Comparison of ENCODE assay signal across 36 mouse cellular contexts in the genomic region with DNA sequence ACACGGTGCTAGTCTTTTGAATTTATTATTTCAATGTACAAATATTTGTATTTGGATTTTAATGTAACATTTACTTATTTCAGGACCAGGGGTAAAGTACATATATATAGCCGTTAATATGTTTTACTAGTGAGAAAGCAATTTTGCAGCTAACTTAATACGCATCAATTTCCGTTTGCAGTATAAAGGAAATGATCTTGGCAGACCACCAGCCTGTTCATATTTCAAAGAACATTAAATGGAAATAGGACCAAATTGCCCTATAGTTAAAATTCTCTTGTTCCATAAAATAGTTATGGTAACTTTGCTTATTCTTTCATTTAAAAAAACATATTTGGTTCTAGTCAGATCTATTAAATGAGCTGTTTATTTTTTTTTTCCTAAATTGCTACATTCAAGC. TPM values are rescaled to one million over a fixed set of nuclear protein-coding genes. Genes with fewer than 3 reads are reported as not detected.
"Had no signal": no experiment of that assay in that cellular context is flagged by ENCODE, and none has a peak within 500 bp of the region (broad histone marks: within the 10 kb centered on the region; RNA-seq: fewer than 3 reads in every experiment).

No protein-coding gene starts in this region.

- H3K27ac ChIP-seq: heart, adult 2 months; heart, embryonic 10.5 days; heart, embryonic 13.5 days; heart, embryonic 15.5 days; hindbrain, embryonic 12.5 days; hindbrain, embryonic 13.5 days; hindbrain, embryonic 14.5 days; hindbrain, embryonic 15.5 days; hindbrain, postnatal 0 days; intestine, embryonic 15.5 days; kidney, embryonic 15.5 days; layer of hippocampus, adult 2 months had no signal

- ATAC-seq: hindbrain, embryonic 16.5 days; hindbrain, postnatal 0 days; inflammation-experienced regulatory T-cells, adult 6 months; intestine, embryonic 15.5 days; intestine, embryonic 16.5 days; intestine, postnatal 0 days had no signal

- H3K4me1 ChIP-seq: heart, embryonic 10.5 days; heart, embryonic 15.5 days; intestine, embryonic 15.5 days; kidney, embryonic 15.5 days had no signal

- H3K4me2 ChIP-seq: heart, embryonic 11.5 days; heart, embryonic 12.5 days; heart, embryonic 13.5 days; heart, embryonic 15.5 days; hindbrain, embryonic 12.5 days; hindbrain, embryonic 13.5 days; hindbrain, embryonic 14.5 days; hindbrain, embryonic 15.5 days; intestine, embryonic 15.5 days; kidney, embryonic 15.5 days had no signal

- H3K36me3 ChIP-seq: heart, embryonic 10.5 days; heart, embryonic 12.5 days; heart, embryonic 13.5 days; heart, embryonic 15.5 days; hindbrain, embryonic 10.5 days; hindbrain, embryonic 12.5 days; hindbrain, embryonic 13.5 days; hindbrain, embryonic 15.5 days; intestine, embryonic 15.5 days; kidney, embryonic 15.5 days had no signal

- H3K4me3 ChIP-seq: heart, adult 2 months; heart, embryonic 10.5 days; heart, embryonic 12.5 days; heart, embryonic 13.5 days; heart, embryonic 15.5 days; hindbrain, embryonic 10.5 days; hindbrain, embryonic 12.5 days; hindbrain, embryonic 13.5 days; hindbrain, embryonic 15.5 days; intestine, embryonic 15.5 days; kidney, embryonic 15.5 days; layer of hippocampus, adult 2 months had no signal

- DNase-seq: heart, adult 2 months; heart, postnatal 10 days; heart, postnatal 14 days; heart, postnatal 36 days; heart, postnatal 4 days; kidney, adult 11 months; kidney, adult 18-20 months; kidney, adult 8-10 months; kidney, adult 9 months; kidney, postnatal 10 days; kidney, postnatal 14 days; kidney, postnatal 25 days; kidney, postnatal 36 days; kidney, postnatal 4 days; layer of hippocampus, adult 9-11 months; layer of hippocampus, postnatal 36 days had no signal

- H3K9ac ChIP-seq: heart, embryonic 12.5 days; heart, embryonic 13.5 days; heart, embryonic 15.5 days; hindbrain, embryonic 12.5 days; hindbrain, embryonic 13.5 days; hindbrain, embryonic 14.5 days; hindbrain, embryonic 15.5 days; intestine, embryonic 15.5 days; kidney, embryonic 15.5 days had no signal

- H3K27me3 ChIP-seq: heart, embryonic 12.5 days; heart, embryonic 13.5 days; heart, embryonic 15.5 days; hindbrain, embryonic 12.5 days; hindbrain, embryonic 13.5 days; hindbrain, embryonic 15.5 days; intestine, embryonic 15.5 days; kidney, embryonic 15.5 days had no signal

- H3K9me3 ChIP-seq: heart, embryonic 10.5 days; heart, embryonic 12.5 days; heart, embryonic 13.5 days; heart, embryonic 15.5 days; hindbrain, embryonic 10.5 days; hindbrain, embryonic 12.5 days; hindbrain, embryonic 13.5 days; hindbrain, embryonic 15.5 days; intestine, embryonic 15.5 days; kidney, embryonic 15.5 days had no signal

RNA-seq across cellular contexts. Expression of gene Scrg1, which starts 14.6 kb away (rescaled TPM):
- polyA plus RNA-seq: inflammation-experienced regulatory T-cells, adult 6 months; kidney, embryonic 14.5 days; kidney, embryonic 16.5 days had no signal
